Mouse (Mus musculus) cerebellum, adult 9-11 months (tissue): ENCODE results near the gene Kcna3.
A peak's percentile ranks its signal among the peaks of the same experiment; 100 is the strongest.

Experiments
- DNase-seq: peaks from one replicate; pipeline ENCODE4 v3.0.0; 2022

Gene Kcna3

GRCm38 (mm10) chr3:107035521-107036457 is at the start of gene Kcna3:
TSS of gene Kcna3 (plus strand) at chr3:107036169.
- DNase-seq: peak; percentile 61

DNA sequence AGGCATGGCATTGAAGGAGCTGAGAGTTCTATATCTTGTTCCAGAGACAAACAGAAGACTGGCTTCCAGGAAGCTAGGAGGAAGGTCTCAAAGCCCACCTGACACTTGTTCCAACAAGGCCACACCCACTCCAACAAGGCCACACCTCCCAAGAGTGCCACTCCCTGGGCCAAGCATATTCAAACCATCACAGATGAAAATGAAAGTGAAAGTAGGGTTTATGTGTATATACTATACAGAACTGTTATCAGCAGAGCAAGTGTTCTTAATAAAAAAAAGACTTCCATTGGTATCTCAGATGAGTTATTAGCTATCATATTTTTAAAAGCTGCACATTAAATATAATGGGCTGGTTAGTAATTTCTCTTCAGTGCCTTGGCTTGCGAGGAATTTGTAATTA is 44.6 kb upstream of the Kcna3 start:
- no peak for DNase-seq

DNA sequence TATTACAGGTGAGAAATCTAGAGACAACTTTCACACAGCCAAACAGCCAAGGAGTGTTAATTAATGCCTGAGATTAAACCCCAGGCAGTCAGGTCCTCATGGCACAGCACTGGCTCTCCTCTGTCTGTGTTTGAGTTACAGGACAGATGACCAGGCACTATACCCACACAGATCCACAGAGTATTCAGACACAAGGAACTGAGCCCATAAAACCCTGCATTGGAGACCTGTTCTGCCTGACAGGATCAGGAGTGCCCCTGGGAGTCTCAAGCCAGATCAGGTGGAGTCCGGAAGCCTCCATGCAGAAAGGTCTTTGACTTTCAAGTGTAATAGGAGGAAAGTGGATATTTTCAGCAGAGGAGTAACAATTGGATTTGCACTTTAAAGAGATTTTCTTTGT is 40.6 kb upstream of the Kcna3 start:
- DNase-seq: no peak

DNA sequence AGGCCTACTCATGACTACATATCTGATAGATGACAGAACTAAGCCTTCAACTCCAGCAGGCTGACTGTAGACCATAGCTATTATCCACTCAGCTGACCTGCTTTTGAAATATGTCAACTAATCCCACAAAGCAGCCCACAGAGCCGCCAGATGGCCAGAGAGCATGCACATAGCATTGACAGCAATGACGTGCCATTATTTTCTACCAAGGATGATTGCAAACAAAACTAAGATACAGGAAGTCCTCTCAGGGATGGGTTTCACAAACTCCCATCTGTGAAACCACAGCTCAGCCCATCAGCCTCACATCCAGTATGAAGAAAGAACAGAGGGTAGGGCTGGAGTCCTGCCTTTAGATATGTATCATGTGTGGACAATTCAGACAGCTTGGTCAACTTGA is 39.8 kb upstream of the Kcna3 start:
- peak; percentile 6 for DNase-seq

- no peak for DNase-seq
Observed at GRCm38 (mm10) chr3:106998370-106998769, 37.6 kb upstream of the Kcna3 start.

DNA sequence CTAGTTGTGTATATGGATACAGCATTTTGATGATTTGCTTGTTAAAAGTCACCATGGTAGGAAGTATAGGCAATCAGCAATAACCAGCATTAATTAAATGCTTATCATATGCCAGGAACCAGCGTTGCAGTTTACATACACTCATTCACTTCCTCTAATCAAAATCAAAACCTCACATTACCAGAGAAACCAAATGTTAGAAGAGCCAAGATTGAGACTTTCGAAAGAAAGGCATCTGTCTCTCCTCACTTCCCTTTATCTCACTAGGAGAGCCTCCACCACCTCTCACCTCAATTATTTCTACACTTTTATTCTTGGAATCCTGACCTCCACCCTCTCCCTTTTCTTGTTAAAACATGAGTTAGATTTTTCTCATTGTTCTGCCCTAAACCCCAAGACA is 35.8 kb upstream of the Kcna3 start:
- DNase-seq: no peak

GRCm38 (mm10) chr3:107002249-107003123 is 33.5 kb upstream of the Kcna3 start:
- no peak for DNase-seq

DNA sequence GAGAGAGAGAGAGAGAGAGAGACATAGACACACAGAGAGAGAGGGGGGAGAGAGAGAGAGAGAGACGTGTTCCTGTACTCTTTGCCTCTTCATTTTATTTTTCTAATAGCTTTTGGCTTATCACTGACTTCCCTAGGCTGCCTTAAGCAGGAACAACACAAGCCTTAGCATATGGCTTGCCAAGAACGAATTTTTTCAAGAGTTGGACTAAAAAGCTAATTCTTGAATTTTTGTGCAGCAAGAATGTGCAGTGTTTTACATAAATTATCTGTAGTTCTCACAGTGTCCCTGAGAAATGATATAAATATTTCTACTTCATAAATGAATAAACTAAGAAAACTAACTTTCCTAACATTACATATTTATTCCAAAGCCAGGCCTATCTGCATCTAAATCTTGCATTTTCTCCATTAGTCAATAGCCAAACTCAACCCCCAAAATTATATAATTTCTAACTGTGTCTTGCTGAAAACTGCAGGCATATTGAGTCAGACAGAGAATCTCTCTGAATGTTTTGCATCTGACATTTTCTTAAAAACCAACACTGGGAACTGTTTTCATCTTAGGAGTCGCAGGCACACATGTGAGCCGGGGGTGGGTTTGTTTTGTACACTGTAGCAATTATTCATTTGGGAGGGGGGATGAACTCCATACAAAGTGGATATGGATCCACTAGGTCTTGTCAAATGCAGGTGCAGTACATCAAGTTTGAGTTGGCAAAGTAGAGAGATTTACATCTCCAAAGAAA is 26.5 kb upstream of the Kcna3 start:
- DNase-seq: no peak

DNA sequence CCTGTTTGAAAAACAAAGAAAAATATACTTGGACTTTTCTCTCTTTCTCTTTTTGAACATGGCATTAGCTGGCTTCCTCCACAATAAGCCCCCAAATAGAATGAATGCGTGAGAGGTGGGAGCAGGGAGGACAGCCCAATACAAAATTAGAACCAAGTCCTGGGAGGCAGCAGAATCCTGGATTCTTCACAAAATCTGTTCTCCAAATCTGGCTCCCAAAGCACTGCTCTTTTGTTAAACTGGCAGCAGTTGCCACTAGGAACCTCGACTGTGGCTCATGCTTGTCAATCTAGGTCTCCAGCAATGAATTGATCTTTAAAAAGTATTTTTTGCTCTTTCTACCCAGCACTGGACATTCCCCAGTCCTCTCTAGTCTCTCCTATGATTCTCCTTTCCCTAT is 17.7 kb upstream of the Kcna3 start:
- no peak for DNase-seq

- DNase-seq: no peak
Observed at GRCm38 (mm10) chr3:107031547-107031946, 4.4 kb upstream of the Kcna3 start.

GRCm38 (mm10) chr3:107034776-107035175 is 1.2 kb upstream of the Kcna3 start:
- no peak for DNase-seq

- peak; percentile 18 for DNase-seq
Observed at GRCm38 (mm10) chr3:107036458-107037039, 580 bp downstream of the Kcna3 start.

GRCm38 (mm10) chr3:107037105-107037504 is 1.1 kb downstream of the Kcna3 start:
- DNase-seq: peak; percentile 20

DNA sequence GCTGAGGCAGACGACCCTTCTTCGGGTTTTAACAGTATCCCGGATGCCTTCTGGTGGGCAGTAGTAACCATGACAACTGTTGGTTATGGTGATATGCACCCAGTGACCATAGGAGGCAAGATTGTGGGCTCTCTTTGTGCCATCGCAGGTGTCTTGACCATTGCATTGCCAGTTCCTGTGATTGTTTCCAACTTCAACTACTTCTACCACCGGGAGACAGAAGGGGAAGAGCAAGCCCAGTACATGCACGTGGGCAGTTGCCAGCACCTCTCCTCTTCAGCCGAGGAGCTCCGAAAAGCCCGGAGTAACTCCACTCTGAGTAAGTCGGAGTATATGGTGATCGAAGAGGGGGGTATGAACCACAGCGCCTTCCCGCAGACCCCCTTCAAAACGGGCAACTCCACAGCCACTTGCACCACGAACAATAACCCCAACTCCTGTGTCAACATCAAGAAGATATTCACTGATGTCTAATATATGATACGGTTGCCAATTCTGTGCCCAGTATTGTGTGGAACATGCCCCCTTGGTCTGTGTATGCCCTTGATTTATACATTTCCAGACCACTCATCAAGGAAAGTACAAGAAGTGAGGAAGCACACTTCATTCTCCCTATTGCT is 1.7 kb downstream of the Kcna3 start:
- no peak for DNase-seq

DNA sequence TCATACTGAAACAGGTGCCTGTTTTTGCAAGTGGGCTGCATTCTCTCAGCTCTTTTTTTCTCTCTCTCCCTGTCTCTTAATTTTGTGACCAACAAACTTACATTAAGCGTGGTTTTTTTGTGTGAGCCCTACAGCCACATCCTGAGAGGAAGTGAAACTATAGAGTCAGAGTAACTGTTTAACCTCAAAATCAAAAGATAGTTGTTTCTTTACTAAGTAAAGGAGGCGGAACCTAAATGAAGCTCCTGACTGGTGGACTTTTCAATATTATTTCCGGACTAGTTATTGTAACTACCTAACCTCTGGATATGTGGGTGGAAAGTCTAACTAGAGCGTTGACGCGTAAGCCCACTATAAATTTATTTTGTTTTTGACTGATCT is 2.2 kb downstream of the Kcna3 start:
- no peak for DNase-seq

DNA sequence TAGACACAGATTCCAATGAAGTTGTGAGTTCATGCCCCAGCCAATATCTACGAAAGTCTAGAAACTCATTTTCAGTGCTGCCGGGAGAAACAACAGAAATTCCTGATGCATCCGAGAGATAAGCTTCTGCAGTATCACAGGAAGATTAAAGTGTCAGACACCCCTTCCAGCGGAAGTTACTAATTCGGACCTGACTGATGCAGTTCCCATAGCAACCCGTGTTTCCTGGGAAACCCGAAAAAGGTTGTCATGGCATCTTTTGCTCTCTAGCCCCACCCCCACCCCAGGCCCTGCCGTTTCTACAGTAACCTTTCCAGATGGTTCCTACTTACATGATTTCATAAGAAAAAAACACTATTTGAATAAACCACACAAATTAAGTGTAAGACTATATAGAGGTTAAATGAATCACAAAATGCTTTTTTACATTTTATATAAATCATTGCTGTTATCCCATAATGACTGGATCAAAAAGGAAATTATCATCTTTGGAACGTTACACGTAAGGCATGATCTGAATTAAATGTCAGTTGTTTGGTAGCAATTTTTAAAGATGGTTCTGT is 2.8 kb downstream of the Kcna3 start:
- no peak for DNase-seq

GRCm38 (mm10) chr3:107039306-107039705 is 3.3 kb downstream of the Kcna3 start:
- DNase-seq: no peak

GRCm38 (mm10) chr3:107040408-107040807 is 4.4 kb downstream of the Kcna3 start:
- DNase-seq: no peak

GRCm38 (mm10) chr3:107041718-107042117 is 5.7 kb downstream of the Kcna3 start:
- DNase-seq: no peak

- no peak for DNase-seq
Observed at GRCm38 (mm10) chr3:107061468-107061867, 25.5 kb downstream of the Kcna3 start.

- DNase-seq: no peak
Observed at GRCm38 (mm10) chr3:107062771-107063170, 26.8 kb downstream of the Kcna3 start.
